Mouse (Mus musculus) E14TG2a.4 (cell line): Measurements from ENCODE around the gene Ints6l.

ENCODE experiments used
- H3K27me3 ChIP-seq: 2 replicates; pipeline ENCODE4 v1.6.1; 2014; ENCODE audit warnings: low read length, control low read depth; ENCODE audit not compliant: insufficient read depth
- H3K36me3 ChIP-seq: 2 replicates; pipeline ENCODE4 v1.6.1; 2014; ENCODE audit warnings: low read length, control low read depth; ENCODE audit not compliant: insufficient read depth
- H3K4me1 ChIP-seq: replicated peaks from 2 replicates; pipeline ENCODE4 v1.6.1; 2014; ENCODE audit warnings: low read depth, low read length, control low read depth
- H3K4me3 ChIP-seq: replicated peaks from 2 replicates; pipeline ENCODE4 v1.5.1; 2014; ENCODE audit warnings: mild to moderate bottlenecking, low read length
- H3K9me3 ChIP-seq: 2 replicates; pipeline ENCODE4 v1.6.1; 2014; ENCODE audit warnings: low read length, control low read depth
- CTCF ChIP-seq: conservative IDR thresholded peaks from 2 replicates; pipeline ENCODE4 v1.5.1; 2014; ENCODE audit warnings: low read length
- NANOG ChIP-seq: IDR thresholded peaks from 2 replicates; pipeline ENCODE4 v1.6.1; 2014; ENCODE audit warnings: borderline replicate concordance, low read length, mixed read lengths
- POU5F1 ChIP-seq: IDR thresholded peaks from 2 replicates; pipeline ENCODE4 v1.6.1; 2014; ENCODE audit warnings: low read length, borderline replicate concordance

Gene Ints6l

DNA sequence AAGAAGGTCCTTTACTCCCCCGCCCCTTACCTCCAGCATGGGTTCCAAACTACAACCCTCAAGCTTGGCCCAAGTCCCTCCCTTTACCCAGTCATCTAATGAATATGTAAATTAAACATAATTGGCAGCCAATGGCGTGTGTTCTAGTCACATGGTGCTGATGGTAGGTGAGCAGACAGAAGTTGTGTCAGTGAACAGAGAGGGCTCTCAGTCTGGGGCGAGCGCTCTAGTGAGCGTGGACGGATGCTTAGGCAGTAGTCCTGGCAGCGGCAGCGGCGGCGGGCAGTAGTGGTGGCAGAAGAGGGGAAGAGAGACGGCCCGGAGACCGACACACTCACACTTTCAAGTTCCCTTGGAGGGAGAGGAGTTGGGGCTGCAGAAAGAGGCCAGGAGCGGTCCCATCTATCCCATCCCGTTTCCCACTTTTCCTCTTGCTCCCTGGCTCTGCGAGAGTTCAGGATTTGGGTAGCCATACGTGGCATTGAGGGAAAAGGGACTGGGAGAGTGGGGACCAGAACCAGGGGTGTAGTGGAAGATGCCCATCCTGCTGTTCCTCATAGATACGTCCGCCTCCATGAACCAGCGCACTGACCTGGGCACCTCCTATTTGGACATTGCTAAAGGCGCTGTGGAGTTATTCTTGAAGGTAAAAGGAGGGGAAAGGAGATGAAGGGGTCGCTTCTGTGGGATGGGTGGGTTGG lies at the start of gene Ints6l:
Ints6l (plus strand) TSS at position 187 of the 701 bp plus-strand sequence.
- peaks cover 8% of the 10 kb centered on the region; the same call in 1 of the 2 replicates for H3K4me1 ChIP-seq
- TF ChIP-seq NANOG, result no peak
- TF ChIP-seq CTCF, result no peak
- no peak for TF ChIP-seq POU5F1
- no peaks in the 10 kb centered on the region for H3K27me3 ChIP-seq
- peak within 1 kb of the TSS; percentile 85 for H3K4me3 ChIP-seq
- H3K36me3 ChIP-seq, result no peaks in the 10 kb centered on the region
- H3K9me3 ChIP-seq, result no peaks in the 10 kb centered on the region

DNA sequence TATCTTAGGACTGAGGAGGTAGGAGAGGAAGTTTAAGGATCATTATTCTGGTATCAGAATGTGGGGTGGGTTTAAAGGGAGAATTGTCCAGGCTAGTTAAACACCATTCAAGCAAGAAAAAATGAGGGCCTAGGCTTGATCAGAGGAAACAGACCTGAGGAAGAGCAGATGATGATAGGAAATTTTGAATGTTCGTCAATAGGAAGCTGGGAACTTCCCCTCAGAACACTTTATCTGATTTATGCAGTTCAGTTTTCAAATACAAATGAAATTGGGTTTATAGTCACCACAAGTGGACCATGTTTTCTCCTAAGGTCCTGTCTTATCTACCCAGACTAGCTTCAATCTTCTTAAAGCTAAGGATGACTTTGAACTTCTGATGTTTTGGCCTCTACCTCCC lies 49.2 kb upstream of the Ints6l start:
- Histone ChIP-seq H3K4me1 (no peaks in the 10 kb centered on the region), H3K9me3 (no peaks in the 10 kb centered on the region), H3K36me3 (no peaks in the 10 kb centered on the region), H3K4me3 (no peak overlapping the region), H3K27me3 (no peaks in the 10 kb centered on the region)
- no peak for TF ChIP-seq POU5F1
- no peak for TF ChIP-seq CTCF
- no peak for TF ChIP-seq NANOG

DNA sequence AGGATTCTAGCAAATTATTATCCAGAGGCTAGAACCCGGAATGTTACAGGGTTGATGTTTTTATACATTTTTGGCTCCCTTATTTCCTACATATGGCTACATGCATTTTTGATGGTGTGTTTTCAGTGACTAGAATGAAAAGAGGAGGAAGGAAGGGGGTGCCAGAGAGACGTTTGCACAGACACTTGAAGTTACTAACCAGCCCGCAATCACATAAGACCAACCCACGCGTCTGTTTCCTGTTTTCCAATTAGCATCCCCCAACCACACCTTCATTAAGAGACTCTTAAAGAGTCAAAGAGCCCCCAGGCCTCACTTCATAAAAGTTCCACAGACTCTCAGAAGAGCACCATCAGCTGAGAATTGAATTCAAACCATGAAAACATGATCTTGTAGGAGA lies 48.5 kb upstream of the Ints6l start:
- Histone ChIP-seq H3K9me3 (no peaks in the 10 kb centered on the region), H3K27me3 (no peaks in the 10 kb centered on the region), H3K4me1 (no peaks in the 10 kb centered on the region), H3K4me3 (no peak overlapping the region), H3K36me3 (no peaks in the 10 kb centered on the region)
- no peak for TF ChIP-seq CTCF
- TF ChIP-seq POU5F1, result no peak
- TF ChIP-seq NANOG, result no peak

DNA sequence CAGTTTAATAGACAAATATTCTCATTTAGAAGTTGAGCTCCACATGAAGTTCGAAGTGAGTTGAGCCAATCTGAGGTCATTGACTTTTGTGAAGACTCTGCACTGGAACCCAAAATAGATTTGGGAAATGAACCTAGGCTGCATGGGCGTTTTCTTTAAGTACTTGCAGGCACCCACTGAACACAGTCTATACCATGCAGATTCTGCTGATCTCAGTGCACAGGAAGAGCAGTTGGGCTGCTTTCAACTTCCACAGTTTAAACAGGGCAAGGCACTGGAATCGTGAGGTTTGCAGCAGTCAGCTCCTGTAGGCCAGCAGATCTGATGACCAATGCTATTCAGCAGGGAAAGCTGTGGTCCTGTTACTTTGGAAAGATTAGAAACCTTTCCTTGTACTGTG lies 38.4 kb upstream of the Ints6l start:
- Histone ChIP-seq H3K27me3 (no peaks in the 10 kb centered on the region), H3K4me3 (no peak overlapping the region), H3K36me3 (no peaks in the 10 kb centered on the region), H3K4me1 (no peaks in the 10 kb centered on the region), H3K9me3 (no peaks in the 10 kb centered on the region)
- TF ChIP-seq POU5F1 (no peak), CTCF (no peak), NANOG (no peak)

DNA sequence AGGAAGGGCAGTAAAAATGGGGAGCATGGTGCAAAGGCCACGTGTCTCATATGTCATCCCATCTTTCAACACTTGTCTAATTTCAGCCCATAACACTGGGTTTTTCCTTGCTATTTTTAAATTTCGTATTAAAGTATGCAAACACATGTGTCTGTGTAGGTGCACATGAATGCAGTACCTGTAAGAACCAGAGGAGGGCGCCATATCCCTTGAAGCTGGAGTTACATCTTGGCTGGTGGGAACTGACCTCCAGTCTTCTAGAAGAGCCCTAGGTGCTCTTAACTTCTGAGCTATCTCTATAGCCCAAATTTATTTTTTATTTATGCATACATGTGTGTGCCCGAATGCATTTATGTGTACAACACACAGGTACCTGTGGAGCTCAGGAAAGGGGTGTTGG lies 37.1 kb upstream of the Ints6l start:
- H3K4me1 ChIP-seq, result no peaks in the 10 kb centered on the region
- no peaks in the 10 kb centered on the region for H3K9me3 ChIP-seq
- H3K4me3 ChIP-seq, result no peak overlapping the region
- no peaks in the 10 kb centered on the region for H3K27me3 ChIP-seq
- TF ChIP-seq NANOG (no peak), CTCF (peak; percentile 47), POU5F1 (no peak)
- no peaks in the 10 kb centered on the region for H3K36me3 ChIP-seq

DNA sequence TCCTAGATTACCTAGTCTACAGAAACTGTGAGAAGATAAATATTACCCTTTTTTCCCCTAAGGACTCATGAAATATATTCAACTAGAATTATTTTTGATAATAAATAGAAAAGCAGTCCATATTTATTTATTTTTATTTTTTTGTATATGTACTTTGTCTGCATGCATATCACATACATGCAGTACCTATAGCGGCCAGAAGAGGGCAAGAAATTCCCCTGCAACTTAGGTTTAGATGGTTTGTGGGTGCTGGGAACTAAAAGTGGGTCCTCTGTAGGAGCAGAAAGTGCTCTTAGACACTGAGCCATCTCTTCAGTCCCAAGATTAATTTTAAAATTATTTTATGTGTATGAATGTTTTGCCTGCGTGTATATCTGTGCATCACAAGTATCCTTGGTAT lies 24.1 kb upstream of the Ints6l start:
- TF ChIP-seq CTCF (peak; percentile 57), POU5F1 (no peak), NANOG (no peak)
- Histone ChIP-seq H3K9me3 (no peaks in the 10 kb centered on the region), H3K4me1 (no peaks in the 10 kb centered on the region), H3K4me3 (no peak overlapping the region), H3K36me3 (no peaks in the 10 kb centered on the region), H3K27me3 (no peaks in the 10 kb centered on the region)

DNA sequence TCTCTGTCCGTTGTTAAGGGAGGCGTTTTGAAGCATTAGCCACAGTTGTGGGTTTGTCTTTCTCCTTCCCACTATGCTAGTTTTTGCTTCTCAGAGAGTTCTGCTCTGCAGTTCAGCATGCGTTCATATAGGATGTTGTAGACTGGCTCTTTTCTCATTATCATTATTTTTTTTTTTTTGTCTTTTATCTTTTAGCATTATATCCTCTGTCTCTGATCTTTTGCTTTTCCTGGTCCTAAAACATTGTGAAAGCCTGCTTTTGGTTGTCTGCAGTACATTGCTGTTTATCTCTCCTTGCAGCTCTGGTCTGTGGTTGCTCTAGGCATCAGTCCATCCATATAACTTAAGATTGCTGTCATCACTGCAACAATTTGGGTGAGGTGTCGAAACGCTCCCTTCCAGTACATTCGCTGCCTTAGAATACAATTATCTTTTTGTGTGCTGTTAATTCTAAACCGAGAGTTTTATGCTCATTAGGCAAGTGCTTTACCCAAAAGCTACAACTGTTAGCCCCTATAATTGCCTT lies 18.8 kb upstream of the Ints6l start:
- Histone ChIP-seq H3K36me3 (no peaks in the 10 kb centered on the region), H3K27me3 (no peaks in the 10 kb centered on the region), H3K4me1 (no peaks in the 10 kb centered on the region), H3K9me3 (no peaks in the 10 kb centered on the region), H3K4me3 (no peak overlapping the region)
- TF ChIP-seq POU5F1 (no peak), NANOG (no peak), CTCF (no peak)

DNA sequence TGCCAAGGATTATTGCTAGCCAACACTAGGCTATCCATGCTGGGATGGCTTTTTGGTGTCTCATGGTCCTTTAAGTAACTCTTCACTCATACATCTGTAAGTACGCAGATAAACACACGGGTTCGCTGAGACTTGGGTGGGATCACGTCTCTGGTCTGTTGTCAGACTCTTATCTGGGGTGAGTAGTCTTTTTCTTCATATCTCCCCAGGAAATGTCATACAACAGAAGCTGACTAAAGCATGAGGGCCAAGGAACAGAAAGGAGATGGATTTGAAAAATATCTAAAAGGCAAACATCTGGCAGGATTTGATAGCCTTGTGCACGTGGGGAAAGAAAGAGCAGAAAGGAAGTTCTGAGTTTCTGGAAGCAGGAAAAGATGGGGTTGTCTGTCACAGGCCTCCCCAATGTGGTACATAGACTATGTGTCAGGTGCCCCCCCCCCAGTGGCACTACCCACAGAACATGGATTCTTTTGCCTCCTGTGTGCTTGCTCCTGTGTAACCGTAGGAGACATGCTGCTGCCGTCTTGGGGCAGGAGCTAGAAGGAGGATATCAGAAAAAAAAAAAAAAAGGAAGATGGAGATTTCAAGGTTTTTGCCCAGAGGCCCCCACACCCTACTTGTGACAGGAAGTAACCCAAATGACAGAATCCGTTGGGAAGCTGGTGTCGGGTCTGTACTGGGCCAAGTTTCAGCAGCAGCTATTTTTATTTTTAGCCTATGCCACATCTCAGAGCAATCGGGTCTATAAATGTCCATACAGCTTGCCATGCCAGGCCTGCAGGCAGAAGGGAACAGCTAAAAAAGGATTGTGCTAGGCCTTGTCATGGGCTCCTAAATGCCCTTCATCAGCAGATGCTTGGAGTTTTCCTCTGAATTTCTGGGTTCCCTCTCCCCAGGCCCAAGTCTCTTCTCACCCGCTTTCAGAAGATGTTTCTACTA lies 7.9 kb upstream of the Ints6l start:
- Histone ChIP-seq H3K36me3 (no peaks in the 10 kb centered on the region), H3K4me3 (no peak overlapping the region), H3K4me1 (no peaks in the 10 kb centered on the region), H3K27me3 (no peaks in the 10 kb centered on the region), H3K9me3 (no peaks in the 10 kb centered on the region)
- no peak for TF ChIP-seq NANOG
- TF ChIP-seq POU5F1, result no peak
- no peak for TF ChIP-seq CTCF
